Mouse (Mus musculus) megakaryocyte, adult 5-6 weeks (primary cell): ENCODE measurements around the gene Gbe1. TPM values are rescaled to one million over a fixed set of nuclear protein-coding genes. Genes with fewer than 3 reads are reported as not detected.

Source experiments
- ATAC-seq: 2 replicates; pipeline ENCODE4 v1.8.0; 2016; ENCODE audit warnings: mild to moderate bottlenecking, inconsistent platforms; ENCODE audit not compliant: poor library complexity, severe bottlenecking
- total RNA-seq, 2 experiments: library from RNA; stranded (forward) in 1 of 2; stranded (reverse) in 1 of 2; fragments of 153-499, 151-499 nt in 1 of 2; fragments of 221-1000, 200-1000 nt in 1 of 2; gene quantifications; 2 replicates each; pipeline versions ENCODE4 v1.2.3 to v1.2.4; 2015 to 2017

Gene Gbe1
- total RNA-seq, 2 experiments from 2014 or later = 28.4 to 41.1 TPM

DNA sequence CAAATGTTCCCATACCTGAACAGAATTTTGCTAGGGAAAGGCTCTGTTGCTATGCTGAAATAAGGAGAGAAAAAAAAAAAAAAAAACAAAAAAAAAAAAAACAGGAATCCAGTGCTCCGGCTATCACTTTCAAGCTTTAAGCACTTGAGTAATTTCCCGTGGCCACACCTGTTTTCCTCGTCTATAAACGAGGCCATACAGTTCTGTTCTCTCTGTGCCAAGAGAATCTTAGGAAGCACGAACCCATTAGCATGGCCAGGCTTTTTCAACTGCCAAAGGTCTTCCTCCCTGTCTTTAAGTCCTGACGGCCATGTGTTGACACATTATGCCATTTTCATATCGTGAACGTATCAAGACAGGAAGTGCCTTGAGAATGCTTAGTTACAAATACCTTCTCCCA, 248.8 kb downstream of the Gbe1 start:
- no peak for ATAC-seq

DNA sequence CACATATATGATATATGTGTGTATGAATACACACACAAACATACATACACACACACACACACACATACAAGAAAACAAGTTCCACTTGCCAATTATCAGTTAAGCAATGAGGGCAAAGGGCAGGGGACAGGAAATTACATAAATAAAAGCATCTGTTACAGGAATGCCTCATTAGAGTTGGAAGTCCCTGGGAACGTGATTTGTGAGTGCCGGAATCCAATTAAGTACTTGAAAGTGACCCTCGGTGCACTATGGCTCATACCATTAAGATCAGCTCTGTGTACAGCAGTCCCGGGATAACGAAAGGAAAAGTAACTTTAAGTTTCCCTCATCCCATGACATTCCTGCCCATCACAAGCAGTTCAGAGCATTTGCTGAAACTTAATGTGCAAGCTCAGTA, 249.7 kb downstream of the Gbe1 start:
- no peak for ATAC-seq

DNA sequence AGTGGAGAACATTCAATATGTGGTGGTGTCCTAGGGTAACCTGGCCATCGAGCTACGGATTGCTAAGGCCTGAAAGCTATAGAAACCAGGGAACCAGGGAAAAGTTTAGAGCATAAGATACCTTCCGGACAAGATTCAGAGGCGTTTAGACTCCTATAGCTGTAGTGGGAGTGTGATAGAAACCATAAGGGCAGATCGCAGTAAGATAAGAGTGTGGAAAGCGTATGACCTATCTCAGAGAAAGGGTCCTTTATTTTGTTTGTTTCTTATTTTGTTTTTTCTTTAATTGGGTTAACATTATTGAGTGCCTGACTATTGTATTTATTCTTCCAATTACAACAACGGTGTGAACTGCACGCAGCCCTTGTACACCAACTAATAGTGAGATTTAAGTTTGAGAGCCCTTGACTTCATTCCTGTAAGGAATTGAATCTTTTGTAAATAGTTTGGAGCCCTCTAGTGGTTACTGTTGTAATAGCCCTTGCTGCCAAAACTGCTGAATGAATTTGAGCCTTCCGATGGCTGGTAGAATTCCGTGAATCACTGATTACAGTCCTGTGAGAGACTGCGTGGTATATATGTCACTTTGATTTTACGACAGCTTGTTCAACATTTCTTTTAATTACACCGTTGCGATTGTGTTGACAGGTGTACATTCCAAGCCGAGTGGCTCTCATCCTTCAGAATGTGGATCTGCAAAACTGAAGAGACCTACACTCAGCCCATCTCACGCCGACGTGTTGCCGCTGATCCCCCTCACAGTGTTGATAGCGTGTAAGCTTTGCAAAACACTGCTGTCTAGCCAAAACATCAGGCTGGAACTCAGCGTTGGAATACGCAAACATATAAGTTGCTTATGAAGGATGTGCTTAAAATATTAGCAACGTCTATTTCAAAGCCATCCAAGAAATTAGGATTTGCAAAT, 254.9 kb downstream of the Gbe1 start:
- peak; percentile 80 for ATAC-seq

DNA sequence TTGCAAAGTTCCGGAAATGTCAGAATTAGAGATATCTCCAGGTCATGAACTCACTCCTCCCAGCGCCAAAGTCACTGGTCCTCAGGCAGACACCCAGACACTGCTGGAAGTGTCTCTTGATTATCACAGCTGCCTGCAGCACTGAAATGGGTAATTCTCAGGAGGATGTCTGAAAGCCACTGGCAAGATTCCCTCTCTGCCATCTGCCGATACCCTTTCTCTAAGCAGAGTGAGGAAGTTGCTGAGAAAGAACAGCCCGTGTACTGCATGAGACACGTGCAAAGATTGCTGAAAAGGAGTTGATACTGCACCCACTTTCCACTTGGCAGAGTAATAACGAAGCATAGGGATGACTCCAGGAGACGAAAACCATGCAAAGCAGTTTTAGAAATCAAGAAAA, 272.2 kb downstream of the Gbe1 start:
- ATAC-seq = no peak

DNA sequence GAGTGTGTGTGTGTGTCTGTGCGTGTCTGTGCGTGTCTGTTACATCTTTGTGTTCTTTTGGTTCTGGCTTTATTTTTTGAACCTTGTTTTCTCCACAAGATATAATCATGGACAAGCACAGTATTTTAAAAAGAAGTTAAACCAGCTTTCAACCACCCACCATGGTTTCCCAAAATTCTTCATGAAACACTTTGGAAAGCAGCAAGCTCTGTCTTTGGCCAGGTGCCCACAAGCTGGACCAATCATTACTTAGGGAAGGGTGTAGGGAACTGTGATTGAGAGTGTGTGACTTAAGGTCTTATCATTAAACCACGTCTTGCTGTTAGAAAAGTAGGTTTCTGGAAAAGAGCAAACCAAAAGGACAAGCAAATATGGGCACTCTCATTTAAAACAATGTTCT, 288.6 kb downstream of the Gbe1 start:
- no peak for ATAC-seq

DNA sequence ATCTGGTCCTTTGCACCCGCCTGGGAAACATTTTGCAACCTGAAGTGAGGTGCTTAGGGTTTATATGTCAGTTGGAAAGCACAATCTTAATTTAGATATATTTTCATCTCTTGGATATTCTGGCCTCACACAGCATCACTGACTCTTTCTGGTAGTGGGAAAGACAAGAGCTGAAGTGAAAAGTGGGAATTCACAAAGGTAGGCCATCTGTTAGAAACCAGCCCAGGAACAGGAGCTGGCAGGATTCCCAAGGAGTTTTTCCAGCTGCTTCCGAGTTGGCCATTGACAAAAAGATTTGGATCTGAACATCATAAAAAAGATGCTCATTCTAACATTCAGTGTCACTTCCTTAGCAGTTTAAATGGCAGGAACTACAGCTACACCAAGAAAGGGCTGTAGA, 294.6 kb downstream of the Gbe1 start:
- no peak for ATAC-seq

DNA sequence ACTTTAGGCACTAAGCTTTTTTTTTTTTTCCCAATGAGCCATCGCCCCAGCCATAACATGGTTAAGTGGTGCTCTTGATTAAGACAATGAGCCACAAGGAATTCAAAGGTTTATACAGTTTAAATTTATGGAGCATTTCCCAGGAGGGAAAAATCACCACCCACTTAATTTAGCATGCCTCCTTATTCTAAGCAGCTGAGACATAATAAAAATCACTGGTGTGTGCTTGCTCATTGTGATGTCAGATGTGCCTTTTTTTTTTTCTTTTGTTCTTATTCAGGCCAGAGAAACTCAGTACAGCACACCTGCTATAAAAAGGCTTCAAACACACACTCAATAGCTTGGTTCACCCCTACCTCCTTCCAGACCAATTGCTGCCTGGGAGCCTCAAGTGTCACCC, 303.9 kb downstream of the Gbe1 start:
- no peak for ATAC-seq

DNA sequence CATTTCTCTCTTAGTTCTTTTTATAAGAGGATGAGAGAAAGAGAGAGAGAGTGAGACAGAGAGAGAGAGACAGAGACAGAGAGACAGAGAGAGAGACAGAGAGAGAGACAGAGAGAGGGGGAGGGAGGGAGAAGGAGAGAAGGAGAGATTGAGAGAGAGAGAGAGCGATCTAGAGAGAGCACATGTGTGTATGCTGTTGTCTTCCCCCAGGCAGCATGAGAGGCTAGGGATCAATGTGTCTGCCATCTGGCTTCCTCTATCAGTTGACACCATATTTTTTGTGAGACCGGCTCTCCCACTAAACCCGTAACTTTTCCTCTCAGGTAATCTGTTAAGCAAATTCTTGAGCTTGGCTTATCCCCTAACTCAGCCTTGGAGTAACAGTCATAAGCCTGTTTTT, 304.4 kb downstream of the Gbe1 start:
- no peak for ATAC-seq
